Mouse (Mus musculus) limb, embryonic 13.5 days (tissue): ENCODE data around the gene Actl6a. TPM values are rescaled to one million over a fixed set of nuclear protein-coding genes. Genes with fewer than 3 reads are reported as not detected.
"Not testable (repeated sequence)": the region's sequence is repeated elsewhere in the genome, so short reads cannot be mapped to it uniquely, and the experiment has no call there.

Experiments used
- ATAC-seq: fragments of 200-750 bp; cut with Nextera tagmentation; 2 replicates; pipeline ENCODE4 v1.8.0; 2017; ENCODE audit warnings: low read depth, moderate number of reproducible peaks, moderate TSS enrichment; ENCODE audit not compliant: low FRiP score
- H3K27ac ChIP-seq: fragments of 300-500 bp; sonication (generic); 2 replicates; pipeline ENCODE4 v1.5.1; 2015; ENCODE audit warnings: inconsistent platforms, mild to moderate bottlenecking, moderate library complexity
- H3K27me3 ChIP-seq: fragments of 300-500 bp; sonication (generic); 2 replicates; pipeline ENCODE4 v1.6.1; 2015; ENCODE audit warnings: mild to moderate bottlenecking, inconsistent platforms
- H3K36me3 ChIP-seq: fragments of 300-500 bp; sonication (generic); 2 replicates; pipeline ENCODE4 v1.6.1; 2015; ENCODE audit warnings: inconsistent platforms, mild to moderate bottlenecking, moderate library complexity
- H3K4me1 ChIP-seq: fragments of 300-500 bp; sonication (generic); 2 replicates; pipeline ENCODE4 v1.6.1; 2015; ENCODE audit warnings: inconsistent platforms
- H3K4me2 ChIP-seq: fragments of 300-500 bp; sonication (generic); replicated peaks from 2 replicates; pipeline ENCODE4 v1.6.1; 2015; ENCODE audit warnings: inconsistent platforms, mild to moderate bottlenecking, moderate library complexity
- H3K4me3 ChIP-seq: fragments of 300-500 bp; sonication (generic); 2 replicates; pipeline ENCODE4 v1.5.1; 2015; ENCODE audit warnings: moderate library complexity, mild to moderate bottlenecking, inconsistent platforms
- H3K9ac ChIP-seq: fragments of 300-500 bp; sonication (generic); 2 replicates; pipeline ENCODE4 v1.6.1; 2015; ENCODE audit warnings: mild to moderate bottlenecking, inconsistent platforms
- H3K9me3 ChIP-seq: fragments of 300-500 bp; sonication (generic); 2 replicates; pipeline ENCODE4 v1.6.1; 2016; ENCODE audit warnings: inconsistent platforms
- WGBS: fragments of 180-500 bp; shearing (Covaris S2); methylation state at CpG from one replicate; pipeline ENCODE4 v1.1.7; 2015; 5-methylcytosine and 5-hydroxymethylcytosine counted together
- polyA plus RNA-seq: library from polyadenylated mRNA; unstranded; fragments of >200 nt; fragmentation: Nextera tagmentation; extraction: Ambion mirVana; gene quantifications from 2 replicates; pipeline ENCODE4 v1.2.1, GENCODE M21; 2015

Gene Actl6a
- polyA plus RNA-seq, 1 experiment from 2014 or later, result 167 TPM

- H3K9ac ChIP-seq, result no peak overlapping the region
- no peak overlapping the region for H3K4me3 ChIP-seq
- H3K4me2 ChIP-seq, result no peak overlapping the region
- H3K27me3 ChIP-seq, result no peaks in the 10 kb centered on the region
- H3K9me3 ChIP-seq, result no peaks in the 10 kb centered on the region
- no peak overlapping the region for H3K27ac ChIP-seq
- WGBS, result 43% methylated on average over 7 of the region's 7 CpGs
- no peaks in the 10 kb centered on the region for H3K36me3 ChIP-seq
- ATAC-seq, result peak; percentile 66; the same call in 1 of the 2 replicates
- H3K4me1 ChIP-seq, result no peaks in the 10 kb centered on the region
Measured at GRCm38 (mm10) chr3:32698228-32698863, 7.8 kb upstream of the Actl6a start.

- H3K4me1 ChIP-seq, H3K36me3 ChIP-seq, H3K27ac ChIP-seq, H3K27me3 ChIP-seq, ATAC-seq, H3K9me3 ChIP-seq, H3K4me2 ChIP-seq, H3K9ac ChIP-seq, H3K4me3 ChIP-seq: not testable (repeated sequence)
- 97% methylated on average over 6 of the region's 6 CpGs for WGBS
Measured at GRCm38 (mm10) chr3:32704021-32704420, 2.1 kb upstream of the Actl6a start.

- 88% methylated on average over 10 of the region's 10 CpGs for WGBS
- H3K9me3 ChIP-seq, H3K4me2 ChIP-seq, H3K4me1 ChIP-seq, H3K4me3 ChIP-seq, H3K27ac ChIP-seq, H3K27me3 ChIP-seq, ATAC-seq, H3K9ac ChIP-seq, H3K36me3 ChIP-seq: not testable (repeated sequence)
Measured at GRCm38 (mm10) chr3:32704632-32705031, 1.5 kb upstream of the Actl6a start.

- Histone ChIP-seq H3K9ac (no peak overlapping the region), H3K36me3 (peaks cover 14% of the 10 kb centered on the region), H3K9me3 (no peaks in the 10 kb centered on the region; the same call in 1 of the 2 replicates), H3K27ac (no peak overlapping the region), H3K27me3 (no peaks in the 10 kb centered on the region), H3K4me3 (peak overlapping the region; percentile 98), H3K4me2 (peak overlapping the region; percentile 50), H3K4me1 (peaks cover 10% of the 10 kb centered on the region)
- ATAC-seq, result no peak
- WGBS, result 4% methylated on average over 4 of the region's 4 CpGs
Measured at GRCm38 (mm10) chr3:32708052-32708367, 1.9 kb downstream of the Actl6a start.

GRCm38 (mm10) chr3:32708368-32709231, 2.5 kb downstream of the Actl6a start:
- peak; percentile 100 for ATAC-seq
- peak overlapping the region; percentile 96 for H3K9ac ChIP-seq

GRCm38 (mm10) chr3:32709388-32709787, 3.3 kb downstream of the Actl6a start:
- 7% methylated on average over 9 of the region's 9 CpGs for WGBS
- peak overlapping the region; percentile 96 for H3K9ac ChIP-seq
- H3K4me1 ChIP-seq, result peaks cover 10% of the 10 kb centered on the region
- H3K36me3 ChIP-seq, result peaks cover 28% of the 10 kb centered on the region
- no peaks in the 10 kb centered on the region; the same call in 1 of the 2 replicates for H3K9me3 ChIP-seq
- H3K27me3 ChIP-seq, result no peaks in the 10 kb centered on the region
- no peak for ATAC-seq
- peak overlapping the region; percentile 80 for H3K4me2 ChIP-seq
- peak overlapping the region; percentile 79 for H3K27ac ChIP-seq
- peak overlapping the region; percentile 98 for H3K4me3 ChIP-seq

More at GRCm38 (mm10) chr3:32708368-32709231, 2.5 kb downstream of the Actl6a start:
- peaks cover 20% of the 10 kb centered on the region for H3K36me3 ChIP-seq
- H3K9me3 ChIP-seq, result no peaks in the 10 kb centered on the region; the same call in 1 of the 2 replicates
- no peaks in the 10 kb centered on the region for H3K27me3 ChIP-seq
- H3K4me1 ChIP-seq, result peaks cover 10% of the 10 kb centered on the region
- WGBS, result under 1% methylated on average over 90 of the region's 90 CpGs
- H3K4me2 ChIP-seq, result peak overlapping the region; percentile 80
- H3K4me3 ChIP-seq, result peak overlapping the region; percentile 98
- peak overlapping the region; percentile 79 for H3K27ac ChIP-seq

GRCm38 (mm10) chr3:32713711-32714110, 7.6 kb downstream of the Actl6a start:
- Histone ChIP-seq H3K4me2 (no peak overlapping the region), H3K4me1 (peaks cover 10% of the 10 kb centered on the region), H3K4me3 (no peak overlapping the region), H3K9me3 (no peaks in the 10 kb centered on the region), H3K9ac (no peak overlapping the region), H3K36me3 (peaks cover 68% of the 10 kb centered on the region), H3K27ac (no peak overlapping the region), H3K27me3 (no peaks in the 10 kb centered on the region)
- no peak for ATAC-seq
- WGBS, result 92% methylated on average over 3 of the region's 3 CpGs

- ATAC-seq, H3K4me1 ChIP-seq, H3K4me3 ChIP-seq, H3K4me2 ChIP-seq, H3K27me3 ChIP-seq, H3K9me3 ChIP-seq, H3K27ac ChIP-seq, H3K9ac ChIP-seq: not testable (repeated sequence)
- 94% methylated on average over 6 of the region's 6 CpGs for WGBS
- peaks cover 93% of the 10 kb centered on the region for H3K36me3 ChIP-seq
Measured at GRCm38 (mm10) chr3:32717403-32717802, 11.3 kb downstream of the Actl6a start.

- Histone ChIP-seq H3K9me3 (no peaks in the 10 kb centered on the region), H3K4me2 (no peak overlapping the region), H3K27me3 (no peaks in the 10 kb centered on the region), H3K27ac (no peak overlapping the region), H3K36me3 (peaks cover 93% of the 10 kb centered on the region), H3K9ac (no peak overlapping the region), H3K4me1 (no peaks in the 10 kb centered on the region), H3K4me3 (no peak overlapping the region)
- no peak for ATAC-seq
- WGBS, result 89% methylated on average over 5 of the region's 5 CpGs
Measured at GRCm38 (mm10) chr3:32718271-32718670, 12.2 kb downstream of the Actl6a start.

- Histone ChIP-seq H3K9me3 (no peaks in the 10 kb centered on the region), H3K27me3 (no peaks in the 10 kb centered on the region), H3K9ac (no peak overlapping the region), H3K4me3 (no peak overlapping the region), H3K27ac (no peak overlapping the region), H3K4me2 (no peak overlapping the region), H3K4me1 (no peaks in the 10 kb centered on the region), H3K36me3 (peaks cover 86% of the 10 kb centered on the region)
- 93% methylated on average over 7 of the region's 7 CpGs for WGBS
- ATAC-seq, result no peak
Measured at GRCm38 (mm10) chr3:32724191-32724590, 18.1 kb downstream of the Actl6a start.

GRCm38 (mm10) chr3:32725951-32726350, 19.9 kb downstream of the Actl6a start:
- Histone ChIP-seq H3K4me2 (no peak overlapping the region), H3K4me1 (no peaks in the 10 kb centered on the region), H3K27ac (no peak overlapping the region), H3K9me3 (no peaks in the 10 kb centered on the region), H3K27me3 (no peaks in the 10 kb centered on the region), H3K9ac (no peak overlapping the region), H3K4me3 (no peak overlapping the region), H3K36me3 (peaks cover 85% of the 10 kb centered on the region)
- ATAC-seq, result no peak
- WGBS, result 86% methylated on average over 5 of the region's 5 CpGs

GRCm38 (mm10) chr3:32727861-32728260, 21.8 kb downstream of the Actl6a start:
- H3K9ac ChIP-seq, result no peak overlapping the region
- H3K4me3 ChIP-seq, result no peak overlapping the region
- peaks cover 85% of the 10 kb centered on the region for H3K36me3 ChIP-seq
- ATAC-seq, result no peak
- no peaks in the 10 kb centered on the region for H3K4me1 ChIP-seq
- no peak overlapping the region for H3K27ac ChIP-seq
- H3K9me3 ChIP-seq, result no peaks in the 10 kb centered on the region
- no peak overlapping the region for H3K4me2 ChIP-seq
- H3K27me3 ChIP-seq, result no peaks in the 10 kb centered on the region
- WGBS, result 83% methylated on average over 4 of the region's 4 CpGs
